Mouse (Mus musculus) lung, postnatal 0 days (tissue): ENCODE data around the gene Ccdc47.

ENCODE experiments used
- CTCF ChIP-seq: IDR thresholded peaks from 2 replicates; pipeline ENCODE4 v1.5.1; 2016; ENCODE audit warnings: antibody characterized with exemption, mild to moderate bottlenecking
- EP300 ChIP-seq: IDR thresholded peaks from 2 replicates; pipeline ENCODE4 v1.6.1; 2016; ENCODE audit warnings: antibody characterized with exemption, mild to moderate bottlenecking, control low read depth

- TF ChIP-seq EP300 (no peak), CTCF (no peak)
Measured at GRCm38 (mm10) chr11:106156257-106156656, 59.9 kb downstream of the Ccdc47 start.
